Mouse (Mus musculus) heart, postnatal 0 days (tissue): ENCODE measurements around the gene Emilin2.

ENCODE experiments used
- CTCF ChIP-seq: IDR thresholded peaks from 2 replicates; pipeline ENCODE4 v1.5.1; 2016; ENCODE audit warnings: antibody characterized with exemption, control low read depth, low read depth
- EP300 ChIP-seq: IDR thresholded peaks from 2 replicates; pipeline ENCODE4 v1.6.1; 2016; ENCODE audit warnings: antibody characterized with exemption, low read depth

GRCm38 (mm10) chr17:71354205-71354604, 42.4 kb upstream of the Emilin2 start:
- TF ChIP-seq CTCF (no peak), EP300 (no peak)
